Mouse (Mus musculus): ENCODE measurements at regions not wholly inside any gene's neighbourhood (a gene's known extent, or its start where the extent isn't known, plus 50 kb on each side); places are given as distances from the start of the nearest gene placed in this dataset.

DNA sequence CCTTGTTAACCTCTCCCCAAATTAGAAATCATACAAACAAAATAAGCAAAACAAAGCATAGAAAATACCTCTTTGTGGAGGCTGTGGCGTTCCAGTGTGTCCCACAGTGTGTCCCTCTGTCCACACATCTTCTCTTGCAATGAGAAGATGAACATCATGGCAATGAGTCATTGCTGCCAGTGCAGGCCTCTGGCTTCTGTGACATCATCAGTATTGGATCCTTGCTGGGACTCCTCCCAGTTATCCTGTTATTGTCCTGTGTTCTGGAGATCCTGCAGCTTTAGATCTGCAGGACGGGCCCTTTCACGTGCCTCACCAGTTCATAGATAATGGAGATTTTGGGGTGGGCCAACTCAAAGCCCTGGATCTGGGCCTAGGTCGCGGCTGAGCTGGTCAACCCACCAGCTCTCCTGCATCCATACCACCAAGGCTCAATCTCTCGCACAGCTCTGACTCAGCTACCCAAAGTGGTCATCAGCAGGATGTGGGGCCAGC, 80.9 kb downstream of the Tmem212 start:
- Histone ChIP-seq H3K4me1 (ENCODE audit: control insufficient read depth, insufficient read depth, low read length) (no peaks in the 10 kb centered on the region), H3K4me2 (replicated peaks; ENCODE audit: low read depth, low read length) (no peak overlapping the region), H3K36me3 (ENCODE audit: control insufficient read depth, insufficient read depth, low read length) (no peaks in the 10 kb centered on the region), H3K4me3 (ENCODE audit: low read length) (no peak overlapping the region), H3K9ac (ENCODE audit: low read depth, low read length) (no peak overlapping the region; the same call in 1 of the 2 replicates), H3K27me3 (ENCODE audit: control insufficient read depth, insufficient read depth, low read length) (no peaks in the 10 kb centered on the region), H3K27ac (ENCODE audit: low read depth, low read length) (no peak overlapping the region), H3K9me3 (ENCODE audit: control insufficient read depth, low read length) (no peaks in the 10 kb centered on the region)
- no peak for ATAC-seq (ENCODE audit: low FRiP score, low TSS enrichment)
- WGBS, result 96% methylated on average over 6 of the region's 6 CpGs

DNA sequence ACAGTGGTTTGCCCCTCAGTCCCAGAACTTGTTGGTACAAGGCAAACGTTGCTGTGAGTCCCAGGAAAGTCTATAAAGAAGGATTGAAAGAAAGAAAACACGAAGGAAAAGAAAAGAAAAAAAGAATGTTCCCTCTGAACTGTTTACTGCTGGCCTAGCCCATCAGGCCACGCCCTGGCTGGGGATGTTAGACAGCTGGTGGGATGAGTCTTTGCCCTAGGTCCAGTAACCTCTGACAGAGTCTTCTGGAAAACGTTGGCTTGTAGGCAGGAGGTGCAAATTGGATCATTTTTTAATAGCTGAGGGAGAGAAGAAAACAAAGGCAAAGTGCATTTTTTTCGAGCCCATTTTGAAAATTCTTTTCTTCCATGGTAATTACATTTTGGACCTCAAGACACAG, 91.9 kb downstream of the Tmem212 start:
- 68% methylated on average over 5 of the region's 5 CpGs for whole genome bisulfite sequencing
- Histone ChIP-seq H3K27ac (ENCODE audit: low read depth, low read length) (no peak overlapping the region), H3K9me3 (ENCODE audit: control insufficient read depth, low read length) (no peaks in the 10 kb centered on the region), H3K27me3 (ENCODE audit: control insufficient read depth, insufficient read depth, low read length) (no peaks in the 10 kb centered on the region), H3K36me3 (ENCODE audit: control insufficient read depth, insufficient read depth, low read length) (no peaks in the 10 kb centered on the region), H3K4me1 (ENCODE audit: control insufficient read depth, insufficient read depth, low read length) (no peaks in the 10 kb centered on the region), H3K4me2 (replicated peaks; ENCODE audit: low read depth, low read length) (no peak overlapping the region), H3K4me3 (ENCODE audit: low read length) (no peak overlapping the region), H3K9ac (ENCODE audit: low read depth, low read length) (no peak overlapping the region)
- ATAC-seq (ENCODE audit: low FRiP score, low TSS enrichment), result no peak

DNA sequence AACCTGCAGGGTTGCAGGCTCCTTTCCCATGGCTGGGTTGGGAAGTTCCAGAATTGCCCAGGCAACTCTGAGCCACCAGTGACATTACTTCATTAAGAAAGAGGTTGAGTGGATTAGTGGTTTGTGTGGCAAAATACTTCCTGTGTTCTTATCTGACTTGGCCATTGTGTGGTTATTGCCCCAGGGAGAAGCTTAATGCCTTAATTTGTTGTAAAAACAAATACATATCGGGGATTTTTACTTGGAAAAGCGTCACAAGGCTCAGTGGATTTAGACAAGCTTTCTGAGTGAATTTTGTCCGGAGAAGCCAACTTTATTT, 80.5 kb upstream of the Fndc3b start:
- H3K9me3 ChIP-seq (ENCODE audit: control insufficient read depth, low read length), result no peaks in the 10 kb centered on the region
- no peak overlapping the region for H3K4me2 ChIP-seq (replicated peaks; ENCODE audit: low read depth, low read length)
- H3K27ac ChIP-seq (ENCODE audit: low read depth, low read length), result no peak overlapping the region
- ATAC-seq (ENCODE audit: low FRiP score, low TSS enrichment), result no peak
- no peaks in the 10 kb centered on the region for H3K4me1 ChIP-seq (ENCODE audit: control insufficient read depth, insufficient read depth, low read length)
- H3K9ac ChIP-seq (ENCODE audit: low read depth, low read length), result no peak overlapping the region
- no peaks in the 10 kb centered on the region for H3K36me3 ChIP-seq (ENCODE audit: control insufficient read depth, insufficient read depth, low read length)
- H3K4me3 ChIP-seq (ENCODE audit: low read length), result no peak overlapping the region
- WGBS, result 61% methylated on average over 3 of the region's 3 CpGs
- no peaks in the 10 kb centered on the region for H3K27me3 ChIP-seq (ENCODE audit: control insufficient read depth, insufficient read depth, low read length)

DNA sequence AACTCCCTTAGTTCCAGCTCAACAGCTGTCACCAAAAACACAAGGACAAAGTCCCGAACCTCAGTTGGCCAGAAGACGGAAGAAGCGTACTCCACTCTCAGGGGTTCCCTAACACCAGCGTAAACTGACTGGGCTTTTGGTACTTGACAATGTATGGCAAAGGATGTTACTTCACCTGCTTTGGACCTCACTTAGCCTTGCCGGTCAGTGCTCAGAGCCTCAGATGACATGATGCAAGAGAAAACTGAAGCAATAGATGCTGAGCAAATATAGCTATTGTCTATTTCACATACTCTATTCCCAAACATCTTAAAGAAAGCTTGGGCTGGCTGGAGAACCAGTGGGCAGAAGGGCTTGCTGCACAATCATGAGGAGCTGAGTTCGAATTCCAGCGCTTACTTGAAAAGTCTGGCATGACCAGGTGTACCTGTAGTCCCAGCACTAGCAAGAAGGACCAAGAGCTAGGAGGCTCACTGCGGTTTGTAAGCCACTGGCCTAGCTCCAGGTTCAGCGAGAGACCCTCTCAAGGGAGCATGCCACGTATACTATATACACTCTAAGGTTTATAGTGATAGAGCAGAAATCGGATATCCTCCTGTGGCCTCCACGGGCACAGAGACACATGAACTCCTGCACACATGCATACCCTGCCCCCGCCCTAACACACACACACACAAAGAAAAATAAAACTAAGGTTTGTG, 80.0 kb upstream of the Fndc3b start:
- H3K9ac ChIP-seq (ENCODE audit: low read depth, low read length), result no peak overlapping the region
- no peaks in the 10 kb centered on the region for H3K4me1 ChIP-seq (ENCODE audit: control insufficient read depth, insufficient read depth, low read length)
- H3K4me2 ChIP-seq (replicated peaks; ENCODE audit: low read depth, low read length), result no peak overlapping the region
- no peak for ATAC-seq (ENCODE audit: low FRiP score, low TSS enrichment)
- no peak overlapping the region for H3K4me3 ChIP-seq (ENCODE audit: low read length)
- H3K27me3 ChIP-seq (ENCODE audit: control insufficient read depth, insufficient read depth, low read length), result no peaks in the 10 kb centered on the region
- no peaks in the 10 kb centered on the region for H3K36me3 ChIP-seq (ENCODE audit: control insufficient read depth, insufficient read depth, low read length)
- 88% methylated on average over 13 of the region's 13 CpGs for WGBS
- H3K27ac ChIP-seq (ENCODE audit: low read depth, low read length), result no peak overlapping the region
- H3K9me3 ChIP-seq (ENCODE audit: control insufficient read depth, low read length), result no peaks in the 10 kb centered on the region

DNA sequence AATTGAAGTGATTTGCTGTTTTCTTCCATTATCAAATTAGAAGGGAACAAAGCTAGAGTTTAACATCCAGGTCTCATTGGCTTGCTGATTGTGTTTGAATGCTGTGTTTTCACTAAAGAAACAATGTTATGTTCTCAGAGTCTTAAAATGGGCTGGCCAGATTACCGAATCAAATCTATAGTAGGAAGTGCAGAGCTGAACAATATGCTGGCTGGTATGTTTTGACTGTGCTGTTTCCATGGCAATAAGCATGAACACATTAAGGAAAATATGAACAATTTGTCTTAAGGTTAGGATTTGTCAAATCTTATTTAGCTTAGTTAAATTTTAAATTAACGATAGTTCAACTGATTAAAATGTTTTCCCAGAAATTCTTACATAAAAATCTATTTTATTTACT, 72.8 kb upstream of the Fndc3b start:
- Histone ChIP-seq H3K9ac (ENCODE audit: low read depth, low read length) (no peak overlapping the region), H3K4me1 (ENCODE audit: control insufficient read depth, insufficient read depth, low read length) (no peaks in the 10 kb centered on the region), H3K4me3 (ENCODE audit: low read length) (no peak overlapping the region), H3K4me2 (replicated peaks; ENCODE audit: low read depth, low read length) (no peak overlapping the region), H3K27me3 (ENCODE audit: control insufficient read depth, insufficient read depth, low read length) (no peaks in the 10 kb centered on the region), H3K27ac (ENCODE audit: low read depth, low read length) (no peak overlapping the region), H3K36me3 (ENCODE audit: control insufficient read depth, insufficient read depth, low read length) (no peaks in the 10 kb centered on the region), H3K9me3 (ENCODE audit: control insufficient read depth, low read length) (no peaks in the 10 kb centered on the region)
- 83% methylated on average over 2 of the region's 2 CpGs for WGBS
- no peak for ATAC-seq (ENCODE audit: low FRiP score, low TSS enrichment)

DNA sequence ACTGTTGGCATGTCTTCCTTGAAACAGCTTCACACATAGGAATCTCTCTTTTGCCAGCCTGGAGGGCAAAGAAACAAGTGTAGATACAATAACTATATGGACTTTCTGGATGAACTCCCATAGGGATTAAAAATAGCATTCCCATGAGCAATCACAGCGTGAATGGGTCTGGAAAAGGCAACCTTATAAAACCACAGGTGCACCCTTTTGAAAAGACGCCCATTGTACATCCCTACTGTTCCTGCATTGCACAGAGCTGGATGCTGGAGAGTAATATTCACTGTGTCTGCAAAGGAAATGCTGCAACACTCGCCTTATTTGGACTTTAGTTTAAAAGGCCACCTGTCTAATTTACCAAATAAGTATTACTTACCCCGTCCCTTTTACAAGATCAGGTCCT, 72.4 kb upstream of the Fndc3b start:
- H3K4me3 ChIP-seq (ENCODE audit: low read length), result no peak overlapping the region
- H3K4me2 ChIP-seq (replicated peaks; ENCODE audit: low read depth, low read length), result no peak overlapping the region
- no peaks in the 10 kb centered on the region for H3K9me3 ChIP-seq (ENCODE audit: control insufficient read depth, low read length)
- H3K36me3 ChIP-seq (ENCODE audit: control insufficient read depth, insufficient read depth, low read length), result no peaks in the 10 kb centered on the region
- ATAC-seq (ENCODE audit: low FRiP score, low TSS enrichment), result no peak
- no peaks in the 10 kb centered on the region for H3K27me3 ChIP-seq (ENCODE audit: control insufficient read depth, insufficient read depth, low read length)
- no peaks in the 10 kb centered on the region for H3K4me1 ChIP-seq (ENCODE audit: control insufficient read depth, insufficient read depth, low read length)
- WGBS, result 84% methylated on average over 4 of the region's 4 CpGs
- no peak overlapping the region for H3K27ac ChIP-seq (ENCODE audit: low read depth, low read length)
- no peak overlapping the region for H3K9ac ChIP-seq (ENCODE audit: low read depth, low read length)

DNA sequence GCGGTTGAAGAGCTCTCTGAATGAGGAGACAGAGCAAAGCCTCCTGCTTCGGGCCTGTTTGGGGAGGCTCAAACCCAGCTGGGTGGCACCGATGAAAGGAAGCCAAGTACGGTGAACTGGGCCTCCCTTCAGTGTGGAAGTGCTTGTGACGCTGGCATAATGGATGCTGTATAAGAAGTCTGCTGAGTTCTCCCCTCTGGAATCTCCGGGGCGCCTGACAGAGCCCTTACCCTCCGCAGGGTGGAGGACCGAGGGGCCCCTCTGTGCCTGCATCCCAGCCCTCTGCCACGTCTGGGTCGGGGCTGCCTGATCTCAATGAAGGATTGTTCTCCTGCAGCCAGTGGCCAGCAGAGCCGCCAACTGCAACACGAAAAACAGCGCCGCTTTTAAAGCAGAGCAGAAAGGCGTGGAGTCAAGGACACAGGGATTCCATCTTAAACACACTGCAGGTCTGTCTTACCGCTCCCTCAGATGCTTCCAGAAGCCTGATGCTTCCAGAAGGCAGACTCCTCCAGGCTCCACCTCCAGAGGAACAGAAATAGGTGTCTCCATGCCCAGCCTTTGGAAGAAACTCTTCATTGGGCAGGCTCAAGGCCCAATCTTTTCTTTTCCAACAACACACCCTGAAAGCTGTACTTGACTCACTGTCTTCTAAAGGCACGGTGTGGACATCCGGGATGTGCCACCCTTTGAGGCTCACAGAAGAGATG, 71.1 kb upstream of the Fndc3b start:
- no peak overlapping the region for H3K27ac ChIP-seq (ENCODE audit: low read depth, low read length)
- ATAC-seq (ENCODE audit: low FRiP score, low TSS enrichment), result peak; percentile 32; the same call in 1 of the 2 replicates
- H3K4me1 ChIP-seq (ENCODE audit: control insufficient read depth, insufficient read depth, low read length), result no peaks in the 10 kb centered on the region
- WGBS, result 46% methylated on average over 19 of the region's 19 CpGs
- H3K36me3 ChIP-seq (ENCODE audit: control insufficient read depth, insufficient read depth, low read length), result no peaks in the 10 kb centered on the region
- H3K9ac ChIP-seq (ENCODE audit: low read depth, low read length), result no peak overlapping the region
- H3K4me2 ChIP-seq (replicated peaks; ENCODE audit: low read depth, low read length), result no peak overlapping the region
- no peaks in the 10 kb centered on the region for H3K9me3 ChIP-seq (ENCODE audit: control insufficient read depth, low read length)
- H3K27me3 ChIP-seq (ENCODE audit: control insufficient read depth, insufficient read depth, low read length), result no peaks in the 10 kb centered on the region
- no peak overlapping the region for H3K4me3 ChIP-seq (ENCODE audit: low read length)

DNA sequence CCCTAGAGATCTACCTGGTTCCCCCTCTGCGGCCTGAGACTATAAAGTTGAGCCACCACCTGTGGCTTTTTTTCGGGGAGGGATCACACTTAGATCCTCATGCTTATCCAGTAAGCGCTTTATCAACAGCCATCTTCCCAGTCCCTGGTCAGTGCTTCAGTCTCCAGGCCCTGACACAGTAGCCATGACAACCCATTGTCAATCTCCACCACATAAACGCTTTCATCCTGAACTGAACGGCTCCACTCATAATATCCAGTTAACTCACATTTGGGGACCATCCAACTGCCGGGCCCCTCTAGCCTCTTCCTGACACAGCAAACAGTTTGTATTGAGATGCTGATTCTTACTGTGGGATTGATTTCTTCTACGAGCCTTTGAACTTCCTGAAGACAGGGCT, 68.8 kb upstream of the Fndc3b start:
- 66% methylated on average over 7 of the region's 7 CpGs for WGBS
- ATAC-seq (ENCODE audit: low FRiP score, low TSS enrichment), result no peak

DNA sequence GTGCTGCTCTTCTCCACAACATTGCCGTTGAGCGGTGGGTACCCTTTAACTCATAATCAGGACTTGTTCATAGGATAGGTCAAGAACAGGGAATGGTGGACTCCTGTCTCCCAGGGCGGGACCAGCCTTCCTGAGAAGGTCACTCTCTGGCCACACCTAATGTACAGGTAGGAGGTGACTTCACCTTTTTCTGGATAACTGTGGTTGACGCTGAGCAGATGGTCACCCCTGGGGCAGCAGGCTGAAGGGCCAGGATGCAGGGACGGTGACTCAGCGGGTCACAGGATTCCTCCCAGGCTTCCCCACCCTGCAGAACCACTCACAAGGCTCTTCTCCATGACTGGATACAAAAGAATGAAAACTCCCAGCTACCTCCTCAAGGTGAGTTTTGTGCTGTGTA, 66.6 kb upstream of the Fndc3b start:
- WGBS, result 95% methylated on average over 6 of the region's 6 CpGs
- ATAC-seq (ENCODE audit: low FRiP score, low TSS enrichment), result no peak
- no peaks in the 10 kb centered on the region for H3K36me3 ChIP-seq (ENCODE audit: control insufficient read depth, insufficient read depth, low read length)
- H3K9ac ChIP-seq (ENCODE audit: low read depth, low read length), result no peak overlapping the region
- no peaks in the 10 kb centered on the region for H3K9me3 ChIP-seq (ENCODE audit: control insufficient read depth, low read length)
- no peak overlapping the region for H3K27ac ChIP-seq (ENCODE audit: low read depth, low read length)
- no peaks in the 10 kb centered on the region for H3K4me1 ChIP-seq (ENCODE audit: control insufficient read depth, insufficient read depth, low read length)
- no peaks in the 10 kb centered on the region for H3K27me3 ChIP-seq (ENCODE audit: control insufficient read depth, insufficient read depth, low read length)
- H3K4me2 ChIP-seq (replicated peaks; ENCODE audit: low read depth, low read length), result no peak overlapping the region
- H3K4me3 ChIP-seq (ENCODE audit: low read length), result no peak overlapping the region

More for the DNA sequence above, 68.8 kb upstream of the Fndc3b start:
- no peak overlapping the region for H3K9ac ChIP-seq (ENCODE audit: low read depth, low read length)
- no peak overlapping the region for H3K4me3 ChIP-seq (ENCODE audit: low read length)
- H3K4me1 ChIP-seq (ENCODE audit: control insufficient read depth, insufficient read depth, low read length), result no peaks in the 10 kb centered on the region
- H3K27me3 ChIP-seq (ENCODE audit: control insufficient read depth, insufficient read depth, low read length), result no peaks in the 10 kb centered on the region
- no peak overlapping the region for H3K27ac ChIP-seq (ENCODE audit: low read depth, low read length)
- no peaks in the 10 kb centered on the region for H3K9me3 ChIP-seq (ENCODE audit: control insufficient read depth, low read length)
- no peak overlapping the region for H3K4me2 ChIP-seq (replicated peaks; ENCODE audit: low read depth, low read length)
- H3K36me3 ChIP-seq (ENCODE audit: control insufficient read depth, insufficient read depth, low read length), result no peaks in the 10 kb centered on the region

Measured in kidney, embryonic 14.5 days (tissue).